Mouse (Mus musculus): ENCODE data around the gene Rpl22. TPM values are rescaled to one million over a fixed set of nuclear protein-coding genes. Genes with fewer than 3 reads are reported as not detected.

The Rpl22 gene
- total RNA-seq, 2 experiments from 2014 or later, result 2,467 to 3,890 TPM

GRCm38 (mm10) chr4:152362180-152362579 lies 36.6 kb downstream of the Rpl22 start:
- 0 out of 2 replicates have a peak, but pooled peaks have one; percentile 24 for ATAC-seq (replicated peaks; ENCODE audit: low FRiP score, low TSS enrichment, poor library complexity, severe bottlenecking)

GRCm38 (mm10) chr4:152365228-152365627 lies 39.7 kb downstream of the Rpl22 start:
- no peak for ATAC-seq (replicated peaks; ENCODE audit: low FRiP score, low TSS enrichment, poor library complexity, severe bottlenecking)

- ATAC-seq (replicated peaks; ENCODE audit: low FRiP score, low TSS enrichment, poor library complexity, severe bottlenecking), result no peak
These were observed 57.1 kb downstream of the Rpl22 start for GRCm38 (mm10) chr4:152382528-152383252.

Other genes starting within 250 kb of the Rpl22 start
- gene Tnfrsf25, start 209.8 kb upstream of the Rpl22 start, total RNA-seq (2014; fragmentation: Nextera tagmentation), result not detected in 2 replicates
- not detected in 2 replicates for gene Tnfrsf25, start 209.8 kb upstream of the Rpl22 start, total RNA-seq (2017)
- gene Espn, start 173.4 kb upstream of the Rpl22 start, total RNA-seq (2014; fragmentation: Nextera tagmentation), result 2.9 and 5.7 TPM in 2 replicates
- gene Espn, start 173.4 kb upstream of the Rpl22 start, total RNA-seq (2017), result 2.2 and 3.1 TPM in 2 replicates
- 0.35 TPM in 1 of 2 replicates, not detected in the other for gene Hes2, start 166.9 kb upstream of the Rpl22 start, total RNA-seq (2014; fragmentation: Nextera tagmentation)
- gene Hes2, start 166.9 kb upstream of the Rpl22 start, total RNA-seq (2017), result not detected in 2 replicates
- 33.8 and 42.9 TPM in 2 replicates for gene Acot7, start 147.6 kb upstream of the Rpl22 start, total RNA-seq (2014; fragmentation: Nextera tagmentation)
- 25.3 and 38.1 TPM in 2 replicates for gene Acot7, start 147.6 kb upstream of the Rpl22 start, total RNA-seq (2017)
- not detected in 2 replicates for gene Gpr153, start 51.5 kb upstream of the Rpl22 start, total RNA-seq (2014; fragmentation: Nextera tagmentation)
- not detected in 2 replicates for gene Gpr153, start 51.5 kb upstream of the Rpl22 start, total RNA-seq (2017)
- gene Hes3, start 34.1 kb upstream of the Rpl22 start, total RNA-seq (2014; fragmentation: Nextera tagmentation), result not detected in 2 replicates
- gene Hes3, start 34.1 kb upstream of the Rpl22 start, total RNA-seq (2017), result not detected in 2 replicates
- 23.1 and 26.7 TPM in 2 replicates for gene Icmt, start 28.5 kb upstream of the Rpl22 start, total RNA-seq (2014; fragmentation: Nextera tagmentation)
- 12.6 and 12.9 TPM in 2 replicates for gene Icmt, start 28.5 kb upstream of the Rpl22 start, total RNA-seq (2017)
- not detected in 2 replicates for gene Rnf207, start 6.7 kb upstream of the Rpl22 start, total RNA-seq (2014; fragmentation: Nextera tagmentation)
- 0.38 TPM in 1 of 2 replicates, not detected in the other for gene Rnf207, start 6.7 kb upstream of the Rpl22 start, total RNA-seq (2017)
- 0.10 TPM in 1 of 2 replicates, not detected in the other for gene Chd5, start 12.9 kb downstream of the Rpl22 start, total RNA-seq (2014; fragmentation: Nextera tagmentation)
- gene Chd5, start 12.9 kb downstream of the Rpl22 start, total RNA-seq (2017), result 0.04 TPM in 1 of 2 replicates, not detected in the other
- 0.61 TPM in 1 of 2 replicates, not detected in the other for gene Nphp4, start 151.0 kb downstream of the Rpl22 start, total RNA-seq (2014; fragmentation: Nextera tagmentation)
- gene Nphp4, start 151.0 kb downstream of the Rpl22 start, total RNA-seq (2017), result 0.19 TPM in 1 of 2 replicates, not detected in the other
- 42.5 and 57.5 TPM in 2 replicates for gene Kcnab2, start 152.1 kb downstream of the Rpl22 start, total RNA-seq (2014; fragmentation: Nextera tagmentation)
- gene Kcnab2, start 152.1 kb downstream of the Rpl22 start, total RNA-seq (2017), result 59.7 and 75.3 TPM in 2 replicates